21 mouse cellular contexts compared by ENCODE assay signal in the genomic region with DNA sequence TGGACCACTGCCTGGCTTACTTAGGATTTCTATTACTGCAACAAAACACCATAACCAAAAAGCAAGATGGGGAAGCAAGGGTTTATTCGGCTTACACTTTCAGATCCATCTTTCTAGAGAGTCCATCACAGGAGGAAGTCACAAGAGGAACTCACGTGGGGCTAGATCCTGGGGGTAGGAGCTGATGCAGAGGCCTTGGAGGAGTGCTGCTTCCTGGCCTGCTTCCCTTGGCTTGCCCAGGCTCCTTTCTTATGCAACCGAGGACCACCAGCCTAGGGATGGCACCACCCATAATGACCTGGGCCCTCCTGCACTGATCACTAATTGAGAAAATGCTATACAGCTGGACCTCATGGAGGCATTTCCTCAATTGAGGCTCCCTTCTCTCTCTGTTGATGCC.
"Had no signal": no experiment of that assay in that cellular context is flagged by ENCODE, and none has a peak within 500 bp of the region (broad histone marks: within the 10 kb centered on the region; RNA-seq: fewer than 3 reads in every experiment).

No protein-coding gene starts in this region.

- H3K9me3 ChIP-seq: liver, embryonic 13.5 days; lung, embryonic 15.5 days; midbrain, embryonic 12.5 days; midbrain, embryonic 15.5 days; neural tube, embryonic 13.5 days; stomach, embryonic 15.5 days had no signal

- H3K4me3 ChIP-seq: liver, embryonic 13.5 days; lung, embryonic 15.5 days; midbrain, embryonic 12.5 days; midbrain, embryonic 15.5 days; myocyte; neural tube, embryonic 13.5 days; stomach, embryonic 15.5 days had no signal

- H3K9ac ChIP-seq: liver, embryonic 13.5 days; lung, embryonic 15.5 days; midbrain, embryonic 12.5 days; midbrain, embryonic 15.5 days; neural tube, embryonic 13.5 days; stomach, embryonic 15.5 days had no signal

- DNase-seq: kidney, adult 18-20 months; kidney, adult 9 months; kidney, postnatal 14 days; kidney, postnatal 4 days; layer of hippocampus, adult 9-11 months; liver, embryonic 13.5 days; lung, adult 18-20 months; lung, postnatal 10 days; lung, postnatal 36 days; retina, postnatal 1 day; right cerebral cortex, postnatal 25 days; spleen, adult 18-20 months; thymus, postnatal 14 days; thymus, postnatal 4 days had no signal

- H3K27me3 ChIP-seq: liver, embryonic 13.5 days; lung, embryonic 15.5 days; midbrain, embryonic 12.5 days; midbrain, embryonic 15.5 days; neural tube, embryonic 13.5 days; stomach, embryonic 15.5 days had no signal

- H3K36me3 ChIP-seq: liver, embryonic 13.5 days; lung, embryonic 15.5 days; midbrain, embryonic 12.5 days; midbrain, embryonic 15.5 days; neural tube, embryonic 13.5 days; stomach, embryonic 15.5 days had no signal

- H3K4me1 ChIP-seq: lung, embryonic 15.5 days; midbrain, embryonic 12.5 days; midbrain, embryonic 15.5 days; neural tube, embryonic 13.5 days had no signal

- H3K4me2 ChIP-seq: liver, embryonic 13.5 days; lung, embryonic 15.5 days; midbrain, embryonic 12.5 days; midbrain, embryonic 15.5 days; neural tube, embryonic 13.5 days; stomach, embryonic 15.5 days had no signal

- H3K27ac ChIP-seq: lung, embryonic 15.5 days; midbrain, embryonic 12.5 days; midbrain, embryonic 15.5 days; neural tube, embryonic 13.5 days; stomach, embryonic 15.5 days had no signal

- ATAC-seq: intestine, embryonic 16.5 days; midbrain, embryonic 15.5 days had no signal
